Mouse (Mus musculus) MN1 (cell line): ENCODE results near the gene Hnrnpk.
"Not testable (repeated sequence)": the region's sequence is repeated elsewhere in the genome, so short reads cannot be mapped to it uniquely, and the experiment has no call there.

Experiments
- DNase-seq: peaks from one replicate; pipeline ENCODE4 v3.0.0-alpha.2; 2016; ENCODE audit warnings: low spot score

Hnrnpk gene

GRCm38 (mm10) chr13:58403243-58403642, at the start of gene Hnrnpk:
Gene Hnrnpk, minus strand, starts transcription at chr13:58403343.
- DNase-seq = not testable (repeated sequence)

GRCm38 (mm10) chr13:58452246-58452645, 49.1 kb upstream of the Hnrnpk start:
- no peak for DNase-seq

GRCm38 (mm10) chr13:58450459-58451182, 47.5 kb upstream of the Hnrnpk start:
- no peak for DNase-seq

- no peak for DNase-seq
Observed at GRCm38 (mm10) chr13:58446541-58446940, 43.4 kb upstream of the Hnrnpk start.

- no peak for DNase-seq
Observed at GRCm38 (mm10) chr13:58443787-58444186, 40.6 kb upstream of the Hnrnpk start.

- DNase-seq = no peak
Observed at GRCm38 (mm10) chr13:58443326-58443725, 40.2 kb upstream of the Hnrnpk start.

DNA sequence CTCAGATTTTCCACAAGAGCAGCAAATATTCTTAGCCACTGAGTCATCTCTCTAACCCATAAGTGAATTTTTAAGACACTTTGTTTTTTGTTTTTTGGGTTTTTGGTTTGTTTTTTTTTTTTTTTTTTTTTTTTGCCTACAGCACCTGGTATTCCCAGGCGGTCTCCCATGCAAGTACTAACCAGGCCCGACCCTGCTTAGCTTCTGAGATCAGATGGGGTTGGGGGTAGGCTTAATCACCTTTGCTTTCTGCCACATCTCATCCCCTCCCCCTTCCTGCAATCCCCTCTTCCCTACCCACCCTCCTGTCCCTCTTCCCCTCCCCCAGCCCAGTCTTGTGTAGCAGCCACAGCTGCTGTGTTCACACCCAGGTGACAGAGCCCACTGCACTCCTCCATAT, 36.6 kb upstream of the Hnrnpk start:
- no peak for DNase-seq

DNA sequence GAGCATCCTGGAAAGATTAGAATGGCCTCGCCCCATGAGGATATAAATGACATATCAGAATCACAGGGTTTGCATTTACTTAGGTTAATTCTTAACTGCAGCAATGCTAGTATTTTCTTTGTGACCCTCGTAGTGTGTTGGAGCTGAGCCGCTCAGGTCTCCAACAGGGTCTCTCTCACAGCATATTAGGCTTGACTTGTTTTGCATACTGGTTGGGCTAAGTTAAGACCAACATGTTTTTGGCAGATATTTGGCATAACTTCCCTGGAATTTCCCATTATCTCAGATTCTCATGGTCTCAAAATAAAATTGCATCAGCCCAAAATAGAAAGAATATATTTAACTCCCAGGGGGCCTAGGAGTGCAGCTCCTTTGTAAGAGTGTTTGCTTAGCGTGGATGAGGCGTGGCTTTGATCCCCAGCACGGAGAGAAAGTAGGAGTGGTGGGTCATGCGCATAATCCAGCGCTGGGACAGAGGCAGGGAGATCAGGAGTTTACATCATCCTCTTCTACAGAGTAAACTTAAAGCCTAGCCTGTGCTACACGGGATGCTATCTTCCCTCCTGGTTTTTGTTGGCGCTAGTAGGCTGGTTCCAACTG, 20.0 kb upstream of the Hnrnpk start:
- no peak for DNase-seq

DNA sequence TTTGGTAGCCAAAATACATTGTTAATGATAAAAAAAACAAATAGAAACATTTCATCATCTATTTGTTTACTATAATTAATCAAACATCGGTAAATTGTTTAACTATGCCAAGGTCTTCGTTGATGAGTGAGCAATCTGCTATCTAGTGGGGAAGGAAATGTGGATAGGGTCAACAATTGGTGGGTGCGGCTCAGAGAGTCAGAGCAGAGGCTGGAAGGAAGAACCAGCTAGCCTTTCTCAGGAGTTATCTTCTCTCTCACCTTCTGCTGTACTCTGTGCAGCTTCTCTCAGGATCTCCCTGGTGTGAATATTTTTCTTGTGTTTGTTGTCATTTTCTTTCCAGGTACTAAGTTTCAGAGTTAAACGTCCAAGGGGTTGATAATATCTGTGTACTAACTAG, 19.1 kb upstream of the Hnrnpk start:
- DNase-seq = no peak

DNA sequence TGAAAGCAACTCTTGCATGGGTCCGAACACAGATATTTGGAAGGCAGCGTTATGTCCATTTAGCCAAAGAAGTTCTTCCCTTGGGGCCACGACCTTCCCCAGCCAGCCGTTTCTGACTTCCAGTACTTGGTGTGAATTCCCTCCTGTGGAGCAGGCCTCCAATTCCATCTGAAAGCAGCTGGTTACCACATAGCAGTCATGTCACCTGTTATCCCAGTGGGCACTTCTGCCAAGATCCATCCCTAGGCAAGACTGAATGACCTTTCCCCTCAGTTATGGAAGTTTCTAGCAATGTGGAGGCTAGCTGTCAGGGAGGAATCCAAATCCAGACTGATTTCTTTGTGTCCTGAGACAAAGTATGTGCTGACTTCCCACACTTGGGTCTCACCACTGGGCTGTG, 17.9 kb upstream of the Hnrnpk start:
- no peak for DNase-seq

DNA sequence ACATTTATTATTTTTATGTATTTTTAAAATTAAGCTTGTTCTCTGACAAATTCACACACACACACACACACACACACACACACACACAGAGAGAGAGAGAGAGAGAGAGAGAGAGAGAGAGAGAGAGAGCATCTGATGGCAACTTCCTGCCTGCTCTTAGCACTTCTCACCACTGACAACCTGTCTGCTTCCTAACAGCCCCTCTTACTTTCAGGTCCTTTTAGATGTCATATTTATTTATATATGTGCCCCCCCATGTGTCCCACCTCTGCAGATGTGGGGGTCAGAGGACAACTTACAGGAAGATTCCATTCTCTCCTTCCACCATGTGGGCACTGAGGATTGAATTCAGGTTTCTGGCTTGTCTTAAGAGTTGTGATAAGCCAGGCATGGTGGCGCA, 16.1 kb upstream of the Hnrnpk start:
- no peak for DNase-seq

DNA sequence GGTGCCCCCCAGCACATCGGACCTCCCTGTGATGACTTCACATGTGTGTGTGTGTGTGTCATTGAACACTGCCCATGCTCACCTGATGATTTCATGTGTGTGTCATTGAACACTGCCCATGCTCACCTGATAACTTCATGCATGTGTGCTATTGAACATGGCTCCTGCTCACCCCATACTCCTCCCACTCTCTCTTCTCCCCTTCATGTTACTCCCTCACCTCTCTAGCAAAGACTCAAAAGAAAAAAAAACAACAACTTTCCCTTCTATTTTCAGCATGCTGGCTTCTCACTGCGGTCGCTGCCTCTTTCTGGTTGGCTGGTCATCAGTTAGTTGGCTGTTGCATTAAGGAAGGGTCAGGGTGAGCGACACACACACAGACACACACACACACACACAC, 15.5 kb upstream of the Hnrnpk start:
- DNase-seq = no peak

DNA sequence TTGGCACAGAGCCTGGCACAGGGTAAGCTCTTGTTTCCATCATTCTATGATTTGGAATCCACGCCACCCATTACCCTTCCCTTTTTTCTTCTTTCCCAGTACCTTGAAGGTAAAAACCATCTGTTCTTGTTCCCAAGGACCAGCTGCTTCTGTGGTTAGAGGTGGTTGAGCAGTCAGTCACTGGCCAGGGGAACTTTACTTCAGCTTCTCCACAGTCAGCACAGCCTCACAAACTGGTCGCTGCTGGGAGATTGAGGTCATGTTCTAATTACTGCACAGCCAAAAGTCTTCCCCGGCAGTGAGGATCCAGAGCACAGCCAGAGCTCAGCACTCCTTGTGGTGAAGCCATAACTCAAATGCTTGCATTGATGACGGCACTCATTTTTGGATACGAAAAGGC, 12.7 kb upstream of the Hnrnpk start:
- peak; percentile 51 for DNase-seq

GRCm38 (mm10) chr13:58415374-58415773, 12.2 kb upstream of the Hnrnpk start:
- DNase-seq = peak; percentile 77

GRCm38 (mm10) chr13:58411073-58411472, 7.9 kb upstream of the Hnrnpk start:
- no peak for DNase-seq

DNA sequence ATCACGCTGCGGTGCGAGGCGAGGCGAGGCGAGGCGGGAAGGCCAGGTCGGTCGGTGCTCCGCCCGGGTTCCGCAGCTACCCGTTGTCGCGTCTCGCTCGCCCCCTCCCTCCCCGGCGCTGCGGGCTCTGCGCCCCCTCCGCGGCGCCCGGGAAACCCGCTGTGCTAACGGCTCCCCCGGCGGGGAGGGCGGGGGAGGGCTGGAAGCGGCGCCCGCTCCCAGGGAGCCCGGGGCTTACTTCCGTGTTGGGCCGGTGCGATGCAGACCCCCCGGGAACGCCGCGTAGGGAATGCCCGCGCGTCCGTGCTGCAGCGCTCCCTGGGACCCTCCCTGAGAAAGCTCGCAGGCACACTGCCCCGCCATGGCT, 416 bp downstream of the Hnrnpk start:
- DNase-seq = no peak

DNA sequence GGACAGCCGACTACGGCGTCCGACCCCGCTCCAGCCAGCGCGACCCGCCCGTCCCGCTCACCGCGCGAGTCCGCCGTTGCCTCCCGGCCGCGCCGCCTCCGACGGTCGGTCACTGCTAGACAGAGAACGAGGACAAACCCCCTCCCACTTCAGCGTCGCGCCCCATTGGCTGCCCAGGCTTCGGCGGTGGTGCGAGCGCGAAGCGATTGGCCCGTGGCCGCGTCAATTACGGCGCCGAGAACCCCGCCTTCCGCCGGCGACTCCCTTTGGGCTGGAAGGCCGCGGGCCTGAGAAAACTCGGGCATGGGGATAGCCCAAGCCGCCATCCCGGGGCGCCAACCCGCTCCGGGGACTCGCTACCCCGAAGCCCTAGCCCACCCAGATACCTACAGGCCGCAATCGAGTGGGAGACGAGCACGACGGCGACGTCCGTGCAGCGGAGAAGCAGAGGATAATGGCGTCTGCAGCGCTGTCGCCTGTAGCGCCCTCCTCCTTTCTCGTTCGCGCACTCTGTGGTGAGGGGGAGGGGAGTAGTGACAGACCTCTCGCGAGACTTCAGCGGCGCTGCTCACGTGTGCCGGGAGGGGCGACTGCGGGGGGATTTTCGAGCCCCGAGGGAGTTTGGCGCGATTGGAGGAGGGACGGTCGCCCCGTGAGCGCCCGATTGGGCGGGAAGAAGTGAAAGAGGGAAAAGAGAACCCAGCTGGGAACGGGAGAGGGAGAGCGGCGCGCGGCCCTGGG, 970 bp downstream of the Hnrnpk start, which contains the start of gene Rmi1:
Rmi1 (plus strand) TSS at position 246 of the 741 bp plus-strand sequence.
- DNase-seq = peak; percentile 99

DNA sequence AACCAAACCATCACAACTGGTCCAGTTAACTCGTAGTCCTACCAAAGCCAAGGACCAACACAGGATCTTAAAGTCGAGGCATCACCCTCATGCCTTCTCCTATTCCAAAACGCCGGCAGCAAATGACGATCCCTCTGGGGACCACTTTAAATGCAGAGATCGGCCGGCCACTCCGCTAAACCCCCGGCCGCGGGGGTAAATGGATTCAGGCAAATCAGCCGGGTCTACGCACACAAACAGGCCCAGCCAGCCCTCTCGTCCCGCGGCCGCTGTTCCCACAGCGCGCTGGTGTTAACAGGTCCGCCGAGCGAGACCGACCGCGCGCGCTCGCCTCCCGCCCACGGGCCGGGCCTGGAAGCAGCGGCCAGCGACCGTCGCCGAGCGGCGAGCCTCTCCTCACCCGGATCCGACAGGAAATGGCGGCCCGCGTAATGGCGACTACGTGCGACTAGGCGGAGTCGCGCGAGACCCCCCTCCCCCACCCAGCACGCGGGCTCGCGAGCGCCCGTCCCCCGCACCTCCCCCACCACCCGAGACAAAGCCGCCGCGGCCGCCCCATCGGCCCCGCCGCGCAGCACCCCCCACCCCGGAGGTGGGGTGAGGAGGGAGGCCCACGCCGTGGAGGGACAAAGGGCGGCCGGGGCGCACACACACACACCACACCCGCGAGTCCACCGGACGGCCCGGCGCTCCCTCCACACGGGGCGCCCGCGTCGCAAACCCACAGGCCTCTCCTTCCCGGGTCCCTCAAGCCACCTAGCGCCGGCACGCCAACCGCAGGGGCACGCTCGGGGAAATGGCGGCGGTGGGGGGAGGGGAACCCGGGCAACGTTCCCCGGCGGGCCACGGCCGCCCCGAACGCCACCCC, 1.8 kb downstream of the Hnrnpk start:
- DNase-seq = peak; percentile 82

DNA sequence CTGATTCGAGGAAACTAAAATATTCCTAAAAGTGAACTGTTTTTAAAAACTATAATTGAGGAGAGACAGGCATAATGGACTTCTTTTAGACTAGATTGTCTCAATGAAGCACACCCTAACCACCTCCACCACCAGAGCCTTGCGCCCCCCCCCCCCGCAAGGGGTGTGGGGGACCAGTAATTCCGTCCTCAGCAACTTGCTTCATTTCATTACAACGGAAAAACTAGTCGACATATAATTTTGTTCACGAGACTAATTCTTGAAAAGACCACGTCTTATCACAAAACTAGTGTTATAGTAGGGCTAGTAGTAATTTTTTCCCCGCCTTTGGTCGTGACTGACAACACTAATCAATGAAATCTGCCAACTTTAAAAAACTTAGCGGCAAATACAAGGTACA, 2.6 kb downstream of the Hnrnpk start:
- DNase-seq = no peak

- DNase-seq = no peak
Observed at GRCm38 (mm10) chr13:58397651-58398050, 5.5 kb downstream of the Hnrnpk start.

DNA sequence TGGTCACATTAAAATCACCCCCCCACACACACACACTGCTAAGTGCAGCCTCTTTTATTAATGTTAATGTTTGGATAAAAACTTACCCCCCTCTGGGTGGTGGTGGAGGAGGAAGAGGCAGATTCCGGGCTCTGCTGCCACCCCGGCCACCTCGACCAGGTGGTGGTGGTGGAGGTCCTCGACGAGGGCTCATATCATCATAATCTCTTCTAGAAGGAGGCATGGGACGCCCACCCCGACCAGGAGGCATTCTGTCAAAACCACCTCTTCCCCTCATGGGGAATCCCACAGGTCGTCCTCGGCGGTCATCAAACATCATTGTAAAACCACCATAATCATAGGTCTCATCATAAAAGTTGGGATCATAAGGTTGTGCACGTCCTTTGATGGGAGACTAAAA, 8.8 kb downstream of the Hnrnpk start:
- not testable (repeated sequence) for DNase-seq

DNA sequence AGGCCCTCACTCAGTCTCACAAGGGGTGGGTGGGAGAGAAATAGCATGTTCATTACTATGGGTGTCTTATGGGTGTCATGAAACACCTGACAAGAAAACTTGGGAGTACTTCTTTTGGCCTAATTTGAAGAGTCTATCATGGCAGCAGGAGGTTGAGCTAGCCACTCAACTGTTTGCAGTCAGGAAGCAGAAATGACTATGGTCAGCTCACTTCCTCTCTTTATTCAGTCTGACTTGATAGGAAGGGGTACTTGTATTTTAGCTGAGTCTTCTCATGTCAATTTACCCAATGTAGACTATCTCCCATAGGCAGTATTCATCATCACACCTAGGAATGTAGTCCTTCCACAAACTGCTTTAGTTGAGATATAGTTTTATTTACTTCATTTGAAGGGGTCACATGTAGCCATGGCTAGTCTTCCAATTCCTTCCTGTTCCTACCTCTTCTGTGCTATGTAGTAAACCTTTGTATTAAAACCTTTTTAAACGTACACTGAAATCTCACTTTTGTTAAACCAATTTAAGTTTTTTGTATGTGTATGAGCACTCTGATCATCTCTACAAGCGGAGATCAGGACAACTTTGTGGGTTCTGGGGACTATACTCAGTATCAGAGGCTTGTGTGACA, 13.7 kb downstream of the Hnrnpk start:
- no peak for DNase-seq
